Mouse (Mus musculus): Measurements from ENCODE around the gene Slc25a47.

DNA sequence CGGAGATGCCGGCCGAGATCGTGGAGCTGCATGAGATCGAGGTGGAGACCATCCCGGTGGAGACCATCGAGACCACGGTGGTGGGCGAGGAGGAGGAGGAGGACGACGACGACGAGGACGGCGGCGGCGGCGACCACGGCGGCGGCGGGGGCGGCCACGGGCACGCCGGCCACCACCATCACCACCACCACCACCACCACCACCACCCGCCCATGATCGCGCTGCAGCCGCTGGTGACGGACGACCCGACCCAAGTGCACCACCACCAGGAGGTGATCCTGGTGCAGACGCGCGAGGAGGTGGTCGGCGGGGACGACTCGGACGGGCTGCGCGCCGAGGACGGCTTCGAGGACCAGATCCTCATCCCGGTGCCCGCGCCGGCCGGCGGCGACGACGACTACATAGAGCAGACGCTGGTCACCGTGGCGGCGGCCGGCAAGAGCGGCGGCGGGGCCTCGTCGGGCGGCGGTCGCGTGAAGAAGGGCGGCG lies 42.3 kb upstream of the Slc25a47 start:
- TF ChIP-seq CTCF (IDR thresholded peaks at IDR 0.05; ENCODE audit: borderline replicate concordance, insufficient read depth, low read depth, low read length) (no peak), POLR2A (IDR thresholded peaks at IDR 0.05; ENCODE audit: borderline replicate concordance, insufficient read depth, low read length) (no peak)
